Mouse (Mus musculus) adrenal gland, postnatal 10 days (tissue): ENCODE measurements around the gene Ppm1b. TPM values are rescaled to one million over a fixed set of nuclear protein-coding genes. Genes with fewer than 3 reads are reported as not detected.

Experiments used
- DNase-seq: peaks from one replicate; pipeline ENCODE4 v3.0.0; 2021; ENCODE audit warnings: mixed read lengths
- total RNA-seq, 2 experiments: library from RNA; stranded (reverse); gene quantifications; 2 replicates each; pipeline ENCODE4 v1.2.3; 2021

The Ppm1b gene
- total RNA-seq, 2 experiments from 2014 or later, result 107 to 112 TPM

GRCm38 (mm10) chr17:84957487-84958259, 1.1 kb downstream of the Ppm1b start:
- DNase-seq, result peak; percentile 99

GRCm38 (mm10) chr17:84958411-84958911, 1.9 kb downstream of the Ppm1b start:
- DNase-seq, result peak; percentile 50

DNA sequence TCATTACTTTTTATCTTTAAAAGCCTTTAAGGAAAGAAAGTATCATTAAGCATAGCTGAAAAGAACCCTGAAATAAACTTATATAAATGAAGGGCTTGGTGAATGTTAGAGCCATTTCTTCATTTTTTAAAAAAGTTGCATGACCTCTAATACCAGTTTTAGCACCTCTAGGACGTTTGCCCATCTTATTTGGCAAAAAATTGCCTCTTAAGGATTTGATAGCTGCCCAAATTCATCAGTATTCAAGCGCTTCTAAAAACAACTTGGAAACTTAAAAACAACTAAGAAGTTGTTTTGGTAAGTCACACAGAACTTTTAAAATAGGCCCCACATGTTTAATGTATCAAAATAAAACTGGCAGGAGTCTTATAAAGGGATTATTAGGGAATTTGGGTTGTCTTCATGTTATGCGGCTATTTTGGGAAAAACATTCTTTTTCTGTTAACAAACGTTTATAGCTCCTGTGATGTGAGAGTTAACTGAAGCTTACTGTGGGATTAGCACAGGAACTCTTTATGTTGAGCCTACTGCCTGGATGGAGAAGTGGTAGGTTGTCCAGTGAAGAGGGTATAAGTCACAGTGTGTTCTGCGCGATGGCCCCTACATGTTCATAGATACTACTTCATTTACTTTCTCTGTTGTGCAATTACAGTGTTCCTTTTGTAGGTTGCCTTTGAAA, 2.6 kb downstream of the Ppm1b start:
- no peak for DNase-seq

DNA sequence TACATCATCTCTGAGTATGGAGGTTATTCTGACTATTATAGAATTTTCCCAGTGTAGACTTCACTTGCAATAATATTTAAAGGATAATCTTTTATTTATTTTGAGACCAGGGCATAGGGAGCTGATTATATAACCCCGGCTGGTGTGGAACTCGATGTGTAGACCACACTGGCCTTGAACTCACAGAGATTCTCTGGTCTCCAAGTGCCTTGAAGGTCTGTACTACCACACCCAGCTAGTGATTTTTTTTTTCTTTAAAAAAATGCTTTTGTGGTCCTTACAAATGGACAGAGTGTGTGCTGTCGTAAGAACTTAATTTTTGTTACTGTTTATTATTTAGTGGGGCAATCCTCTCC, 3.1 kb downstream of the Ppm1b start:
- no peak for DNase-seq

DNA sequence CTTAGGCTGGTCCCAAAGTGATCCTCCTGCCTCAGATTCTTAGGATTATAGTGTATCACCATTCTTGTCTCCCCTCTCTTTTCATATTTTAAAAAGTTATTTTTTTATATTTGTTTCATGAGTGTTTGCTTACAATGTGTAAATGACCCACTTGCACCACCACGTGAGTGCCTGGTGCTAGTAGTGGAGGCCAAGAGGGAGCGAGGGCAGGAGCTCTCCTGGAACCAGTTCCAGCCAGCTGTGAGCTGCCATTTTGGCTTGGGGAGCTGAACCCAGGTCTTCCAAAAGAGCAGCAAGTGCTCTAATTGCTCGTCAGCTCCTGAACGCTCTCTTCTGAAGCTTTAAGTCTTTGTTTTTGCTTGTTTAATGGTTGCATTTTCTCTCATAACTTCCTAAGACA, 3.6 kb downstream of the Ppm1b start:
- peak; percentile 30 for DNase-seq

DNA sequence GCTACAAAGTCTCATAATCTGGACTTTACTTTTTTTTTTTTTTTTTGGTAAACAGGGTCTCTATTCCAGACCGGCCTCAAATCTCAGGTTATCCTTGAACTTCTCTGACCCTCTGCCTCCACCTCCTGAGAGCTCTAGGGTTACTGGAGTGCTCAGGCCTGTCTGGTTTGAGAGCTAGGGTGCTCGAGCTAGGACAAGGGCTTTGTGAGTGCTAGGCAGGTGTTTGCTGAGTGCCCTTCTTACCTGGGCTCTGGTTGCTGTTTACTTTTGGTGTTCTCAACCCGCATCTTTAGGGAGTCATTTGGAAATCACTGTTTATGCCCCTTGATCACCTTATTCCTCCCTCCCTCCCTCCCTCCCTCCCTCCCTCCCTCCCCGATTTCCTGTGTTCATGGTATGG, 5.5 kb downstream of the Ppm1b start:
- DNase-seq, result no peak

GRCm38 (mm10) chr17:84963651-84964050, 7.1 kb downstream of the Ppm1b start:
- no peak for DNase-seq

- DNase-seq, result no peak
These were observed 9.7 kb downstream of the Ppm1b start for GRCm38 (mm10) chr17:84966231-84966630.

- DNase-seq, result no peak
These were observed 10.5 kb downstream of the Ppm1b start for GRCm38 (mm10) chr17:84967045-84967444.

- DNase-seq, result no peak
These were observed 13.4 kb downstream of the Ppm1b start for GRCm38 (mm10) chr17:84969916-84970315.

DNA sequence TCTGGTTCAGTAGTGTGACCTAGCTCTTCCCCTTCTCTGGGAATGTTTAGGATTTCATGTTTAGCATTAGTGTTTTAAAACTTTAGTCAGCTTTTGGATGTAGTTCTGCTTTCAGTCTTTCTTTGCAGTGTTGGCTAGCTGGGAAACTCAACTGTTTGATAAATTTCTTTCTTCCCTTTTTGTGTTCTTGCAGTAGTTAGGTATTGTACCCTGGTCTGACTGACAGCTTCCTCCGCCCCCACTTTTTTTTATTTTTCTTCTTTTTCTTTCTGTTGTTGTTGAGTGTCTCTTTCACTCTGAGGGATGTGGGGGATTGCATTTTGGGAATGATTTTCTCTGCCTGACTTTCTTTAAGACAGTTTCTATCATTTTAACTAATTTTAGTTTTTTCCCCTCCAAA, 25.2 kb downstream of the Ppm1b start:
- no peak for DNase-seq

DNA sequence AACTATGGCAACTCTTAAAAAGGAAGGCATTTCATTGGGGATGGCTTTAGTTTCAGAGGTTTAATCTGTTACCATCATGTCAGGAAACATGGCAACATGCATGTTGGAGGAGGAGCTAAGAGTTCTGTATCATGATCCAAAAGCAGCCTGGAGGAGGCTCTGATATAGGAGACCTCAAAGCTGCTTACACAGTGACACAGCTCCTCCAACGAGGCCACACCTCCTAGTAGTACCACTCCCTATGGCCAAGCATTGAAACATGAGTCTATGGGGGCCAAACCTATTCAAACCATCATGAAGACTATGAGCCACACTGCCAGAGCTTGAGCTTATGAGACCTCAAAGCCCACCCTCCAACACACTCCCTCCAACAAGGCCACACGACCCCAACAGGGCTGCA, 26.2 kb downstream of the Ppm1b start:
- DNase-seq, result no peak

GRCm38 (mm10) chr17:84986368-84986767, 29.8 kb downstream of the Ppm1b start:
- DNase-seq, result no peak

DNA sequence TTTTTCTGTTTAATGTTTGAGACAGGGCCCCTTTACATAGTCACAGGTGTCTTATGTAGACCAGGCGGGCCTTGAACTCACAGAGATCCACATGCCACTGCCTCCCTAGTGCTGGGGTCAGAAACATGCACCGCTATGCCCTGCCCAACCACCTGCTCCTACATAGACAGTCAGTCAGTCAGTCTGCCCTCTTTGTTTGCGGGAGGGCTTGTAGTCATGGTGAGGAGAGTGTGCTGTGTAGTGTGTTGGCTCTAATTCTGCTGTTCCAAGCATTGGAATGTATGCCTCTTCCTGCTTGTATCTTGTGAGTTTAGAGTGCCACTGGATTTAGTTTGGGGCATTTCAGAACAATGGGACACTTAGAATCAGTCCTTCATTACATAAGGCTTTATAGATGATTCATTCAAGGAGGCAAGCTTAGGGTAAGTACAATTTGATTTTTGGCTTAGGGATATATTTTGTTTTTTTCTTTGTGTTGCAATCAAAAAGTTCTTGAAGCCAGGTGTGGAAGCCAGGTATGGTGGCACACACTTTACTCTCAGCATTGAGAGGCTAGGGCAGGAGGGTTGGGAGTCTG, 31.4 kb downstream of the Ppm1b start:
- no peak for DNase-seq

- no peak for DNase-seq
These were observed 32.0 kb downstream of the Ppm1b start for GRCm38 (mm10) chr17:84988514-84988913.

DNA sequence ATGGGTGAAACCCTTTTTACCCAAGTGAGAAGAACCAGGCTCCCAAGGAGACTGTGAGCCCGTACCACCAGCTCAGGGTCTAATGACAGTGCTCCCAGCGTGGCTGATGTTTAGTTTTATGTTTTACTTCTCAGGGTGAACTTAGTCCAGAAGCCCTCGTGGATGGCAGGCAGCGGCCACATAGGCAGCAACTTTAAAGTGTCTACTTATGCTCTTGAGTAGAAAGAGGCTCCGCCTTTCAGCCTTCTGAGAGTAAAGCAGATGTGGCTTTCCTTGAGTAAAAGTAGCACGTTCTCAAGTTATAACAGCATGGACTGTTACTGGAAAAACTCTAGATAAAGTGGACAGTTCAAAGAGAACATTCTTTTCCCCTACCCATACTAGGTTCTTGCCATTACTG, 39.3 kb downstream of the Ppm1b start:
- no peak for DNase-seq

GRCm38 (mm10) chr17:84997639-84998038, 41.1 kb downstream of the Ppm1b start:
- no peak for DNase-seq

DNA sequence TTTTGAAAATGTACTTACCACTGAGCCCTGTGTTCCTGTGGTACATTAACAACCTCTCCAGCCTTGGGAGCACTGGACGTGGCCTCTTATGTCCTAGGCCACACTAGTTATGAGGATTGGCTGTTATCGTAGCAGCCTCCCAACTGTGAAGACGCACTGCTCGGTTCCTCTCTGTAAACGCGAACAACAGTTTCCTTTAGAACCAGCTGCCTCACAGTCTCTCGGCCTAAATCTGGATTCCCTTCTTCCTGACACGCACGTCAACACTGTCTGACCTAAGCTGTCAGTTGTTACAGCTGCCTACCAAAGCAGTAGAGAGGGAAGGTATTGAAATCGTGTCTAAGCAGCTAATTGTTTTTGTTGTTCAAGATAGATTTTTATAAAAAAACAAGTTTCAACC, 43.1 kb downstream of the Ppm1b start:
- DNase-seq, result no peak

- no peak for DNase-seq
These were observed 56.9 kb downstream of the Ppm1b start for GRCm38 (mm10) chr17:85013485-85013884.

DNA sequence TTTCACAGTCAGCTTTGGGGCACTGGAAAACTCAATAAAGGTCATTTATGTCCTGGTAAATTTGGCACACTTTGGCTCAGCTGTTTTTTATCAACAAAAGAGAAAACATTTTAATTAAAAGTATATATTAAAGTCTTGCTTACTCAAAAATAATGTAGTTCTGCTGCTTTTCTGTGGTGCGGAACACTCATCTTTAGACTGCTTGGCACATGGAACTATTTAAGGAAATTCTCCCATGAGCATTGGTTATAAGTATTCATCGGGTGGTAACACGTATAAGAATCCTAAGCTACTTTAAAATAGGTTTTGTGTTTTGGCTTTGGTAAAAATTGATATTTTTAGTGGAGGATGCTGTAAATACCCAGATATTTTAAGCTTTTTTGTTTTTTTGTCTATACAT, 58.1 kb downstream of the Ppm1b start:
- DNase-seq, result no peak

DNA sequence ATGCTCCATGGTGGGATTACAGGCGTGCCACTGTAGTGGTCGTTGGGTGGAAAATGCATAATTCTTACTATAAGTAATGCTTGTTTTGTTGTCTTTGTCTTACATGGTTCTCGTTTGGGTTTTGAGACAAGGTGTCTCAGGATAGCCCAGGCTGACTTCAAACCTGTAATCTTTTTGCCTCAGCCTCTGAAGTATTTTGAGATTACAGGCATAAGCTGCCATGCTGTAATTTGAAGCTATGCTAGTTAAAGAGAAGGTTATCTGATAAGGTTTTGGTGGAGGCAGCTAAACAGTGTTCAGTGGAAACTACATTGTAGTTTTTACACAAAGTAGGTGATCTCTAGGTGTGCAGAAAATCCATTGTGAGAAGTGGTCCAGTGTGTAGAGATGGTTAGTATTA, 61.8 kb downstream of the Ppm1b start:
- no peak for DNase-seq

- peak; percentile 33 for DNase-seq
These were observed 62.3 kb downstream of the Ppm1b start for GRCm38 (mm10) chr17:85018794-85019193.

GRCm38 (mm10) chr17:85020343-85020742, 63.8 kb downstream of the Ppm1b start:
- no peak for DNase-seq
